Mouse (Mus musculus) stomach, embryonic 15.5 days (tissue): ENCODE data around the gene Ppm1l. TPM values are rescaled to one million over a fixed set of nuclear protein-coding genes. Genes with fewer than 3 reads are reported as not detected.

ENCODE experiments used
- ATAC-seq: fragments of 200-750 bp; cut with Nextera tagmentation; 2 replicates; pipeline ENCODE4 v1.8.0; 2017; ENCODE audit warnings: low read depth, moderate number of reproducible peaks, moderate TSS enrichment; ENCODE audit not compliant: insufficient read depth, low FRiP score
- H3K27ac ChIP-seq: fragments of 300-500 bp; sonication (generic); 2 replicates; pipeline ENCODE4 v1.5.1; 2015; ENCODE audit warnings: mild to moderate bottlenecking, inconsistent platforms
- H3K27me3 ChIP-seq: fragments of 300-500 bp; sonication (generic); replicated peaks from 2 replicates; pipeline ENCODE4 v1.6.1; 2015; ENCODE audit warnings: inconsistent platforms
- H3K36me3 ChIP-seq: fragments of 300-500 bp; sonication (generic); 2 replicates; pipeline ENCODE4 v1.6.1; 2015; ENCODE audit warnings: inconsistent platforms
- H3K4me1 ChIP-seq: fragments of 300-500 bp; sonication (generic); 2 replicates; pipeline ENCODE4 v1.6.1; 2015; ENCODE audit warnings: inconsistent platforms
- H3K4me2 ChIP-seq: fragments of 300-500 bp; sonication (generic); 2 replicates; pipeline ENCODE4 v1.6.1; 2015; ENCODE audit warnings: mild to moderate bottlenecking, inconsistent platforms
- H3K4me3 ChIP-seq: fragments of 300-500 bp; sonication (generic); replicated peaks from 2 replicates; pipeline ENCODE4 v1.5.1; 2015; ENCODE audit warnings: inconsistent platforms
- H3K9ac ChIP-seq: fragments of 300-500 bp; sonication (generic); 2 replicates; pipeline ENCODE4 v1.6.1; 2015; ENCODE audit warnings: inconsistent platforms
- H3K9me3 ChIP-seq: fragments of 300-500 bp; sonication (generic); 2 replicates; pipeline ENCODE4 v1.6.1; 2016; ENCODE audit warnings: inconsistent platforms
- WGBS: fragments of 180-500 bp; shearing (Covaris S2); methylation state at CpG from one replicate; pipeline ENCODE4 v1.1.7; 2015; 5-methylcytosine and 5-hydroxymethylcytosine counted together
- polyA plus RNA-seq: library from polyadenylated mRNA; unstranded; fragments of >200 nt; fragmentation: Nextera tagmentation; extraction: Ambion mirVana; gene quantifications from 2 replicates; pipeline ENCODE4 v1.2.1, GENCODE M21; 2015

Gene Ppm1l
- polyA plus RNA-seq, 1 experiment from 2014 or later, result 8.5 TPM

DNA sequence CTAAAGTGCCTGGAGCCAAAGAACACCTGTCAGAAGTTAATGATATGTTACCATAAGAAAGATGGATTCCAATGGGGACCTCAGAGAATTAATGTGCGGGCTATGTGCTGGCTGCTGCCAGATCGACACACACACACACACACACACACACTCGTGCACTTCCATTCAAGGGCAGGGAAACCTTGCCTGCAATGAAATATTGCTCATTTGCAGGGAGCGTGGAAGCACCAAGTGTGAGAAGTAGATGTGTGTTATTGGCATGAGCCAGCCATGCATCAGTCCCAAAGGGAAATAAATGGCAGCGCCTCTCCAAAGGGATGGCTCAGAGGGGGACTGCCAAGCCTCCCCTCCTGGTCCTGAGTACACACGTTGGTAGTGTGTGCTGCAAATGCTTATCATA, 170.8 kb downstream of the Ppm1l start:
- 76% methylated on average over 6 of the region's 6 CpGs for WGBS
- H3K36me3 ChIP-seq, result no peaks in the 10 kb centered on the region
- H3K27ac ChIP-seq, result no peak overlapping the region
- H3K9me3 ChIP-seq, result no peaks in the 10 kb centered on the region
- H3K4me2 ChIP-seq, result no peak overlapping the region
- ATAC-seq, result no peak
- H3K4me3 ChIP-seq, result no peak overlapping the region
- H3K4me1 ChIP-seq, result no peaks in the 10 kb centered on the region
- no peaks in the 10 kb centered on the region for H3K27me3 ChIP-seq
- no peak overlapping the region for H3K9ac ChIP-seq

DNA sequence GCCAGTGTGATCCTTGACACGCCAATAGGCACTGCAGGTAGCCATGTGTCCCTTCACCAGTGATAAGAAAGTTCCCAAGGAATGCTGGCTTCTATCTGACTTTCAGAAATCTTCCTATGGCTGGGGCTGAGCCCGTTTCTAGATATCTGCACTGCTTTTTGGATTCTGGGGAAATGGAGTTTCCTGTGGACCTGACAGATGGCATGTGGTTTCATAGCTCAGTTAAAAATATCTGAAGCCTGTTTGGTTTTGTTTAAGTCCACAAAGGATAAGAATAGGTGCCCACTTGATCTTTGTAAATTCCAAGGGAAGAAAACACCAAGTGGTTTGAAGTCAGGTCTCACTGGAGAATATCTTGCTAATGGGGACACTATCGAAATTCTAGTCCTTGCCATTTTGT, 173.0 kb downstream of the Ppm1l start:
- Histone ChIP-seq H3K4me3 (no peak overlapping the region), H3K27ac (no peak overlapping the region), H3K9me3 (no peaks in the 10 kb centered on the region), H3K9ac (no peak overlapping the region), H3K36me3 (no peaks in the 10 kb centered on the region), H3K27me3 (no peaks in the 10 kb centered on the region), H3K4me2 (no peak overlapping the region), H3K4me1 (no peaks in the 10 kb centered on the region)
- 73% methylated on average over 3 of the region's 3 CpGs for WGBS
- no peak for ATAC-seq

DNA sequence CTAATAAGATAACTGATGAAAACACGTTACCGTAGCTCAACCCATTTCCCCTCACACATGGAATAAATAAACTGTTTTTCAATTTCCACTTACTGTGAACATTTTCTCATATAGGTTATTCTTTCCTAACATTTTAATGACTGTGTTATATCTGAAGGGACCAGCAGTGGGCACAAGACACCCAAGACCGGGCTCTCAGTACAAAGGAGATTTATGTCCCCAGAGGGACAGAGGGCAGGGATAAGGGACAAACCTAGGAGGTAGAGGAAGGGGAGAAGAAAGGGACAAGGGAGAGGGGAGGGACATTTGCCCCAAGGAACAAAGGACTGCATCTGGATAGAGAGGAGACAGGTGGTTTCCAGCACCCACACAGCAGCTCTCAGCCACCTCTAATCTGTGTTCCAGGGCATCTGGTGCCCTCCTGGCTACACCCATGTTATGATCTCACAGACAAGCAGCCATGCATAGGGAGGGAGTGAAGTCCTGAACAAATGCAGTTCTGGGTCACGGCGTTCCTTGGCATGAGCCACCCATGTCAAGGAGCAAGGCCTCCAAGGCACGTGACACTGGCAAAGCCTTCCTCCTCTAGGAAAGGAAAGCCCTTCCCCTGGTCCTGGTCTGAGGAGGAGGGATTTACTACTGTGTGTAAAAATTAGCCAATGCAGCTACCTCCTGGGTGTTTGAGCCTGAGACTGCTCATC, 174.5 kb downstream of the Ppm1l start:
- no peak overlapping the region for H3K27ac ChIP-seq
- no peak for ATAC-seq

DNA sequence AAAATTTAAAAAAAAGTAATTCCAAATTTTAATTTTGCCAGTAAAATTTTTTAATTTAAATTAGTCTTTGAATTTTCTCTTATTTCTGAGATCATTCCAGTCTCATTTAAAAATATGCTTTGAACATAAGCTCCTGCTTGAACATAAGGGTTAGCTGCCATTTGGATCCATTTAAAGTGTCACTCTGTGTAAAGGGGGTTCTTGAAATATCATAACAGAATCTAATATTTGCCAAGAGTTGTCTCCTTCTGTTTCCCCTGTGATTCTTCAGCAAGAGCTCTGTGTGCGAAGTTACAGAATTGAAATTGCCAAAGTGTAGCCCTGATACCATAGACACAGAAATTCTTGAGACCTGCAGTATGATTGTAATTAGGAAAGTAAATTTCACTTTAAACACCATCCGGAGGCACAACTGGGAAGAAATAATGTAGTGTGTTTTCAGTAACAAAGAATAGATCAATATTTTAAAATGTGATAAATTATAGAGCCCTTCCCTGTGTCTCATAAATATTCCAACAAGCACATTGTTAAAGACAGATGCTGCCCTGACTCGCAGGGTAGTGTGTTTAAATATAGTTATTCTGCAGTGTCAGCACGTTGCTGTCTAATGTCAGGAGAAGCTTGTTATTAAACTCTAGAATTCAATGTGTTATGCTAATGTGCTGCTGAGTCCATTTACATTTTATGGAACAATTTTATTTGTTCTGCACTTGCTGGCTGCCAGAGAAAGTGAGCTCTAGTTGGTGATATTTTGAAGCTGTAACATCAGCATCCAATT, 177.8 kb downstream of the Ppm1l start:
- H3K4me1 ChIP-seq, result no peaks in the 10 kb centered on the region
- no peaks in the 10 kb centered on the region for H3K27me3 ChIP-seq
- 60% methylated on average over 4 of the region's 4 CpGs for WGBS
- no peaks in the 10 kb centered on the region for H3K9me3 ChIP-seq
- no peak overlapping the region for H3K9ac ChIP-seq
- no peak overlapping the region for H3K4me2 ChIP-seq
- H3K36me3 ChIP-seq, result no peaks in the 10 kb centered on the region
- H3K27ac ChIP-seq, result no peak overlapping the region
- no peak for ATAC-seq
- no peak overlapping the region for H3K4me3 ChIP-seq

More for the DNA sequence above, 174.5 kb downstream of the Ppm1l start:
- H3K4me1 ChIP-seq, result no peaks in the 10 kb centered on the region
- H3K9ac ChIP-seq, result no peak overlapping the region
- H3K27me3 ChIP-seq, result no peaks in the 10 kb centered on the region
- no peaks in the 10 kb centered on the region for H3K9me3 ChIP-seq
- 81% methylated on average over 6 of the region's 6 CpGs for WGBS
- no peaks in the 10 kb centered on the region for H3K36me3 ChIP-seq
- no peak overlapping the region for H3K4me3 ChIP-seq
- no peak overlapping the region for H3K4me2 ChIP-seq

DNA sequence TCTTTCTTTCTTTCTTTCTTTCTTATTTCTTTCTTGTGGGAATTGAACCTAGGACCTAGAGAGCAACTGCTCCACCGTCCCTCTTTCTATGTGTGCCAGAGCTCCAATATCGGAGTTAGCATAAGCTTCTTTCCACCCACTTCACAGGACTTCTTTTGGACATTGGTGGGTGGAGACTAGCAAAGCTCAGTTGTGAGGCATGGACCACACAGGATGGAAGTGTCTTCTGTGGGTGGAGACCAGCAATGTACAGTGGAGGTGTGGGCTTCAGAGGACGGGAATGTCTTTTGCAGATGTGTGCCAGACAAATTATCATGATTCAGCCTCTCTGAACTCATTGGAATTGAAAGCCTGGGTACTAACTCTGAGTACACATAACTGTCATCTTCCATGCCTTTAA, 180.5 kb downstream of the Ppm1l start:
- ATAC-seq, result no peak
- H3K9me3 ChIP-seq, result no peaks in the 10 kb centered on the region
- H3K4me3 ChIP-seq, result no peak overlapping the region
- H3K4me1 ChIP-seq, result 0 out of 2 replicates have a peak, but pooled peaks cover 3% of the 10 kb centered on the region
- no peak overlapping the region for H3K9ac ChIP-seq
- WGBS, result 79% methylated on average over 3 of the region's 3 CpGs
- no peaks in the 10 kb centered on the region for H3K27me3 ChIP-seq
- H3K27ac ChIP-seq, result no peak overlapping the region
- H3K36me3 ChIP-seq, result no peaks in the 10 kb centered on the region
- no peak overlapping the region for H3K4me2 ChIP-seq

DNA sequence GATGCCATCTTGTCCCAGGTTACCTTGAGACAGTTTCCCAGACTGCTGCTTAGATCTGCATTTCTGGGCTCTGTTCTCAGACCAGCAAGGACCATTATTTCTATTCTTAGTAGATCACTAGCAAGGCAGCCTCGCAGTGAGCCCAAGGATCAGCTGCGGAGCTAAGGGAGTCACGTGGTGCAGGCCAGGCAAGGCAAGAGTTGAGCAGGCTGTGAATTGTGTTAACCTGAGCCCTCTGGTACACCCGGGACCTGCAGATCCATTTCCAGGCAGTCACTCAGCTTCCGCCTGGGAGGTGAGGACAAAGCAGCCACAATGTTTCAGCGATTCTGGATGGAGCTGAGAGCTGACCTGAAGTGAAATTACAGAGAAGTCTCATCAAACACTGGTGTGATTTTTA, 185.3 kb downstream of the Ppm1l start:
- Histone ChIP-seq H3K9me3 (no peaks in the 10 kb centered on the region), H3K4me2 (no peak overlapping the region), H3K27me3 (no peaks in the 10 kb centered on the region), H3K4me3 (no peak overlapping the region), H3K4me1 (0 out of 2 replicates have a peak, but pooled peaks cover 4% of the 10 kb centered on the region), H3K27ac (no peak overlapping the region), H3K36me3 (no peaks in the 10 kb centered on the region), H3K9ac (no peak overlapping the region)
- ATAC-seq, result no peak; the same call in 1 of the 2 replicates
- 24% methylated on average over 6 of the region's 6 CpGs for WGBS

DNA sequence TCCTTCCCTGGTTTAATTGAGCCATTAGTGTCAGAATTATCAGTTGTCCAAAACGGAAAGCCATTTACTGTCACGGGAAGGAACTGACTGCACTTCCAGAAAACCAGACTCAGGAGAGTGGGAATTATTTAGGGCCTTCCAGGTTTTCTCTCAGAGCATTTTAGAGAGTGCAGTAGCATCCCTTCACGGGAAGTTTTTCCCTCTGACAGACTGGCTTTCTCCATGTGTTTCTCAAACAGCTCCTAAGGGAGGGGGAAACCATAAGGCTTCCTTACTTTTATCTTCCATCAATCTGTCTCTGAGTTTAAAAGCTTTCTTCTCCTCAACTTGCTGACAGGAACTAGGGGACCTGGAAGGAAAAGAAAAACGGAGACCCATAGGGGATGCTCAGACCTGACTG, 185.9 kb downstream of the Ppm1l start:
- H3K27me3 ChIP-seq, result no peaks in the 10 kb centered on the region
- H3K9me3 ChIP-seq, result no peaks in the 10 kb centered on the region
- H3K4me1 ChIP-seq, result 0 out of 2 replicates have a peak, but pooled peaks cover 4% of the 10 kb centered on the region
- H3K36me3 ChIP-seq, result no peaks in the 10 kb centered on the region
- no peak overlapping the region for H3K27ac ChIP-seq
- no peak overlapping the region for H3K4me2 ChIP-seq
- 32% methylated on average over 4 of the region's 4 CpGs for WGBS
- no peak for ATAC-seq
- no peak overlapping the region for H3K4me3 ChIP-seq
- no peak overlapping the region for H3K9ac ChIP-seq

DNA sequence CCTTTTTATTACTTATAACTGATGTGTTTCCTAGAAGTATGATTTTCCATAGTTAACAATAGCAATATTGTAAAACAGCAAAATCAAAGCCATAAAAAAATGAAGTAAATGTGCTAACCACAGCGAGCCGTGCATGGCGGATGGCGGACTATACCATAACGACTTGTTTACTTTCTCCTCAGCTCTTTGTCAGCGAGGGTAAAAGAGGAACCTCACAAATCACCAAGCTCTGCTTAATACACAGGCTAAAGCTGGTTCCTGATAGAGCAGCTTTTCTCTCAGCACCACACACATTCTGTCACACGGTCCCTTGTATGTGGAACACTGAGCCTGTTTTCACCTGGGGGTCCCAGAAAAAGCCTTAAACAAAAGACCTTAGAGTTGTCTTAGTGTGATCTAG, 188.4 kb downstream of the Ppm1l start:
- H3K9me3 ChIP-seq, result no peaks in the 10 kb centered on the region
- no peaks in the 10 kb centered on the region for H3K36me3 ChIP-seq
- 0 out of 2 replicates have a peak, but pooled peaks cover 4% of the 10 kb centered on the region for H3K4me1 ChIP-seq
- H3K27ac ChIP-seq, result no peak overlapping the region
- no peak overlapping the region for H3K4me3 ChIP-seq
- WGBS, result 57% methylated on average over 7 of the region's 7 CpGs
- no peak for ATAC-seq
- H3K27me3 ChIP-seq, result no peaks in the 10 kb centered on the region
- H3K4me2 ChIP-seq, result no peak overlapping the region
- H3K9ac ChIP-seq, result no peak overlapping the region

DNA sequence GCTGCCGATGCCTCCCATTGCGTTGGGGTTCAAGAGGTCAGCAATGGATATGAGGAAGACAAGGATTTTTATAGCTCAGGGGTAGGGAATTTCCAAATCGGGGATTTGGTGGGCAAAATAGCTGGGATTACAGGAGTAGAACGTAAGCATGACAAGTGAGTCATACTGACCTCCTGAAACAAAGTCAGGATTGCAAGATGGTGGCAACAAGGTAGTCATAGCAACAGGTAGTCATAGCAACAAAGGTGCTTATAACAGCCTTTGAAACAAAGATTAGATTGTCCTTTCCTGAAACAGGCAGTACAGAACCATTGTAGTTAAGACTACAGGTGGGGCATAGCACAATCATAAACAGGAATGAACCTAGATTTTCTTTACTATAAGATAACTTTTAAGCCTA, 189.7 kb downstream of the Ppm1l start:
- Histone ChIP-seq H3K27me3 (no peaks in the 10 kb centered on the region), H3K36me3 (no peaks in the 10 kb centered on the region), H3K27ac (no peak overlapping the region), H3K9me3 (no peaks in the 10 kb centered on the region), H3K4me1 (0 out of 2 replicates have a peak, but pooled peaks cover 4% of the 10 kb centered on the region), H3K9ac (no peak overlapping the region), H3K4me2 (no peak overlapping the region), H3K4me3 (no peak overlapping the region)
- ATAC-seq, result no peak
- whole genome bisulfite sequencing, result 83% methylated on average over 4 of the region's 4 CpGs

DNA sequence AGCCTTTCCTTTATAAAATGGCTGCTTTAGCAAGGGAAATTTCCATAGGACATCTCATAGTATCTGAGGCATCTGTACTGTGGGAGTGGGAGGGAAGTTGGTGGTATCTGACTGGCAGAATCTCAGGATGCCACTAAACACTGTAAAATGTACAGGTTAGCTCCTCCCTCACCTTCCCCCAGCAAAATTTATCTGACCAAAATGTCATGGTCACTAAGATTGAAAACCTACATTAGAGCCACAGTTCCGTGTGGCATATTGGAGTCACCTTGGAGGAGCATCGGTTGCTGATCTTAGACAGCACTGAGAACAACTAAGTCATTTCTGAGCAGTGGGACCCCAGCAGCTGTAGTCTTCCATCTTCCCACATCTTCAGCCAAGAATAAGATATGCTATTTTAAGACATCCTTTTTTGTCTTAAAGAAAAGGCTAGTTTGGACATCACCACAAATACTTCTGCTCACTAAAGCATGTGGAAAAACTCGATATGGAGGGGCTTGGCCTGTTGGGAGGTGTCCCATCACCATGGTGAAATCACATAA, 192.8 kb downstream of the Ppm1l start:
- H3K4me1 ChIP-seq, result no peaks in the 10 kb centered on the region
- no peaks in the 10 kb centered on the region for H3K36me3 ChIP-seq
- no peak overlapping the region for H3K4me3 ChIP-seq
- WGBS, result 75% methylated on average over 3 of the region's 3 CpGs
- H3K27me3 ChIP-seq, result no peaks in the 10 kb centered on the region
- H3K9ac ChIP-seq, result no peak overlapping the region
- no peak overlapping the region for H3K27ac ChIP-seq
- no peaks in the 10 kb centered on the region for H3K9me3 ChIP-seq
- ATAC-seq, result no peak
- H3K4me2 ChIP-seq, result no peak overlapping the region

DNA sequence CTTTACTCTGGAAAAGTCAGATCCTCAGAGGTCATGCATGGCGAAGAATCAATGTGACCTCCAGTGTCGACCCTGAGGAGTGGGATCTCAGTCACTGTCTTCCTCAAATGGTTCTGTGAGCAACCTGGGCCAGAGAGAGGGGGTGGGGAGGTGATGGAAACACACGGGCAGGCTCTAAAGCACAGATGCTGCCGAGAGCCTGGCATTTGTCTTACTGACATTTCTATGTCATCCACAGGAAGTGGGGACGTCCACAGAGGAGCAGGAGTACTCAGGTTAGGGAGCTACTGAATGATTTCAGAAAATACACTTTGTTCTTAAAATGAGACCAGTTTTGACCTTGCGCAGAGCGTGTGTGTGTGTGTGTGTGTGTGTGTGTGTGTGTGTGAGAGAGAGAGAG, 195.2 kb downstream of the Ppm1l start:
- Histone ChIP-seq H3K4me3 (no peak overlapping the region), H3K9me3 (no peaks in the 10 kb centered on the region), H3K27me3 (no peaks in the 10 kb centered on the region), H3K4me2 (no peak overlapping the region), H3K4me1 (peaks cover 4% of the 10 kb centered on the region; the same call in 1 of the 2 replicates), H3K27ac (no peak overlapping the region), H3K36me3 (no peaks in the 10 kb centered on the region), H3K9ac (no peak overlapping the region)
- no peak for ATAC-seq
- WGBS, result 31% methylated on average over 7 of the region's 7 CpGs

DNA sequence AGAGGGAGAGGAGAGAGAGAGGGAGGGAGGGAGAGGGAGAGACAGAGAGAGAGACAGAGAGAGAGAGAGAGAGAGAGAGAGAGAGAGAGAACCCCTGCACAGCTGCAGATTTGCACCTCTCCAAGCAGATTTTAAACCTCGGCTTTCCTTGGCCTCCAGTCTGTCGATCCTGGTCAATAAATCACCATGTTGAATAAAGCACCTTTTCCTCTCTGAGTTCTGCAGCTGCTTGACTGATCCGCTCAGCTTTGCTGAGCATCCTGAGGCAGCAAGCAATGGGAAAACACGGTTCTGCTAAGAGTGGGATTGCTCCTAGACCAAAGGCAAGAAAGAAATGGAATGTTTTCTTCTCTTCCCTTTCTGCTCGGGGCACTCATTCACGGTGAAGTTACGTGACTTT, 195.7 kb downstream of the Ppm1l start:
- Histone ChIP-seq H3K4me1 (peaks cover 4% of the 10 kb centered on the region; the same call in 1 of the 2 replicates), H3K4me3 (no peak overlapping the region), H3K9ac (no peak overlapping the region), H3K27me3 (no peaks in the 10 kb centered on the region), H3K36me3 (no peaks in the 10 kb centered on the region), H3K27ac (no peak overlapping the region), H3K9me3 (no peaks in the 10 kb centered on the region), H3K4me2 (no peak overlapping the region)
- no peak for ATAC-seq
- 31% methylated on average over 7 of the region's 7 CpGs for WGBS
